Mouse (Mus musculus) heart, postnatal 0 days (tissue): ENCODE results near the gene Xrcc1.

Source experiments
- CTCF ChIP-seq: IDR thresholded peaks from 2 replicates; pipeline ENCODE4 v1.5.1; 2016; ENCODE audit warnings: antibody characterized with exemption, control low read depth, low read depth
- EP300 ChIP-seq: IDR thresholded peaks from 2 replicates; pipeline ENCODE4 v1.6.1; 2016; ENCODE audit warnings: antibody characterized with exemption, low read depth

GRCm38 (mm10) chr7:24501492-24501891, 44.6 kb upstream of the Xrcc1 start:
- TF ChIP-seq CTCF = no peak; the same call in 1 of the 2 replicates
- no peak for TF ChIP-seq EP300
